Mouse (Mus musculus) retina, postnatal 1 day (tissue): ENCODE measurements around the gene Fbxl16.

Source experiments
- DNase-seq: peaks from one replicate; pipeline ENCODE4 v3.0.0-alpha.2; 2012

Fbxl16 gene

DNA sequence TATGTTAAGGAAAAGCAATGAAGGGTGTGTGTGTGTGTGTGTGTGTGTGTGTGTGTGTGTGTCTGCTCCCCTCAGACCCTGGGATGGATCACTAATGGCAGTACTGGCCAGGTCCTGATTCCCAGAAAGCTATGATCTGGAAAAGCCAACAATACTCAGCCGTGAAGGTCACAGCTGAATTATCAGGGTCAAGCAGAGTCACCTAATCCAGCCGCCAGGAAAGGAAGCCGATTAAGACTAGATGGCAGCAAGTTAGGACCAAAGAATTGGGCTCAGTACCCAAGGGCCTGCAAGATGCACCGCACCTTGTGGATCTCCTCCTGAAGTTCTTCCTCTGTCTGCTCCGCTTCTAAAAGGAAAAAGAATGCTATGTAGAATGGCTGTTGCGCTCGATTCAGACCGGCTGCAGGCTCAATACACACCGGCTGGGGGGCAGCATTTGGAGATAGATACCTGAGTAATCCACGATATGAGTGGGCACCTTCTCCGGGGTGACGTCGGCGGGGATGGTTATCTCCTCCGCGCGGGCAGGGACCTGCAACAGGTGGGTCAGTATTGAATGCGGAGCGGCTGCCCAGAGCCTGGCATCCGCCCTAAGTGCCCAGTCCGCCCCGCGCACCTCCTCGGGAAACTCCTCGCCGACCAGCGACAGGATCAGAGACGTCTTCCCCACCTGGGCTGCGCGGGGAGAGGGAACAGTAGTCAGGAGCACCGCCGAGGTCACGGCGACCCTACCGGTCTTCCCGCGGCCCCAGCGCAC is 34.9 kb downstream of the Fbxl16 start:
- DNase-seq = no peak

DNA sequence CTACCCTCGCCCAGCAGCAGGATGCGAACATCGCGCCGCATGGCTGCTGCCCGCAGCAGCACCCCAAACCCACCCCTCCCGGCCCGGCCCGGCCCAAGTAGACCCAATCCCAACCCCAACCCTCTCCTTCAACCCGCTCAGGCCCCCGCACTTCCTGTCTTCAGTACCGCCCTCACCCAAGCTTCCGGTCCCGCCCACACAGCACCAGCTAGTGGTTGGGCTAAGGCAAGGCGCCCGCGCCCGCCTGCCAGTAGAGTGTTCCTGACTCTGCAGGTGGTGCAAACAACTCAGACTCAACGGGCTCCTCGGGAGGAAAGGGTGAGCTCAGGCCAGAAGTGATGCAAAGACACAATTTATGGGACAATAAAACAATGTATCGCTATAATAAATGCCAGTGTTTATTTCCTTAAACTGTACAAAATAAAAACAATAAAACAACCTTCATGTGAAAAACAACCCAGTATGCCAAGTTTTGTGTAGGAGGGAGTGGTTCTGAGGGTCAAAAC is 35.6 kb downstream of the Fbxl16 start, which contains the start of gene Rhot2:
Gene Rhot2 (minus strand): TSS at position 456 of the 506 bp plus-strand sequence.
- DNase-seq = peak; percentile 97

DNA sequence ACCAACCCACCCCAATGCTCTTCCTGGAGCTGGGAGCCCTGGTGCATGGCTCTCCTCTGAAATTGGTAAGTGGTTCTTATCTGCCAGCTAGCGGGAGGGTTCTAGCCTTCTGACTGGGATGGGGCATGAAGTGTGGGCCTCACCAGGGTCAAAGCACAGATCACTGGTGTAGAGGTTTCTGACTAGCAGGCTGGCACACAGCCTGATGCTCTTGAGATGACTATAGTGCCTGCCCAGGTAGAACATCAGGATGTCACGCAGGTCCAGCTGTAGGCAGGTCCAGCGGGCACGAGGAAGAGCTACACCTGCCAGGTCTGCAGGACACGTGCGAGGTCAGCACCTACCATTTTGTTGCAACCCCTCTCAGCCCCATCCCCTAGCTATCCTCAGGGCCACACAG is 51.3 kb downstream of the Fbxl16 start:
- DNase-seq = no peak

DNA sequence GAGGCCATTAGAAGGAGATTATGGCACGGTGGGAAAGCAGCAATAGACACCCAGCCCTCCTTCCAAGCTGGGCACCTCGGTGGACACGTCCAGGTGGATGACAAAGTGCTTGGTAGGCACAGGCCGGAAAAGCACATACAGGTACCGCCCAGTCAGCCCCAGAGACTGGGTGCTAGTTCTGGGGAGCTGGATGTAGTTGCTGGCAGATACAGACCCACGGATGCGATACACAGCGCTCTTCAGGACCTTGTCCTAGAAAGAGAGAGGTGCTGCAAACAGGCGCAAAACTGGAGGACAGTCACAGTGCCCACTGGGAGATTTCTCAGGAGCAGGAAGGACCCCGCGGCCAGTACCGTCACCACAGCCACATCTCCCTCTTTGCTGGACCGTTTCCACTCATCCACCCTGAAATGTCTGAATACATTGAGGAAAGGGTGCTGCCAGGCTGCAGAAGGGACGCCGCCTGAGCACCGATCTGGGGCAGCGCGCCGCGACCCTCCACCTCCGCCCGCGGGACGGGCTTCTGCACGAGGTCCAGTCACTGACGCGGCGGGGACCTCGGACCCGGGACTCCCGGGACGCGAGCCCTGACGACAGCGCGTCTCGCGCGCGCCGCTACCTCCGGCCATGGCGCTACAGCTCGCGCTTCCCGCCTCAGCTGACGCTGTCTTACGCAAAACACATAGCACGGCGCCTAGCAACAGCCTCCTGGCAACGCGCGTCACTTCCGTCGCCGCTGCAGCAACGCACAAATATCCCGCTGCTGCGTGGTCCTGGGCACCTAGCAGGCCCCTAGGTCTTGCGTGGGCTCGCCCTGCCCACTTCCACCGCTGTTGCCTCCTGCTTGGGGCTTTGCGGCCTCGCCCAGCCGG is 52.2 kb downstream of the Fbxl16 start, which contains the start of gene Wdr90:
Gene Wdr90 (minus strand): TSS at position 670 of the 872 bp plus-strand sequence.
- DNase-seq = peak; percentile 97

DNA sequence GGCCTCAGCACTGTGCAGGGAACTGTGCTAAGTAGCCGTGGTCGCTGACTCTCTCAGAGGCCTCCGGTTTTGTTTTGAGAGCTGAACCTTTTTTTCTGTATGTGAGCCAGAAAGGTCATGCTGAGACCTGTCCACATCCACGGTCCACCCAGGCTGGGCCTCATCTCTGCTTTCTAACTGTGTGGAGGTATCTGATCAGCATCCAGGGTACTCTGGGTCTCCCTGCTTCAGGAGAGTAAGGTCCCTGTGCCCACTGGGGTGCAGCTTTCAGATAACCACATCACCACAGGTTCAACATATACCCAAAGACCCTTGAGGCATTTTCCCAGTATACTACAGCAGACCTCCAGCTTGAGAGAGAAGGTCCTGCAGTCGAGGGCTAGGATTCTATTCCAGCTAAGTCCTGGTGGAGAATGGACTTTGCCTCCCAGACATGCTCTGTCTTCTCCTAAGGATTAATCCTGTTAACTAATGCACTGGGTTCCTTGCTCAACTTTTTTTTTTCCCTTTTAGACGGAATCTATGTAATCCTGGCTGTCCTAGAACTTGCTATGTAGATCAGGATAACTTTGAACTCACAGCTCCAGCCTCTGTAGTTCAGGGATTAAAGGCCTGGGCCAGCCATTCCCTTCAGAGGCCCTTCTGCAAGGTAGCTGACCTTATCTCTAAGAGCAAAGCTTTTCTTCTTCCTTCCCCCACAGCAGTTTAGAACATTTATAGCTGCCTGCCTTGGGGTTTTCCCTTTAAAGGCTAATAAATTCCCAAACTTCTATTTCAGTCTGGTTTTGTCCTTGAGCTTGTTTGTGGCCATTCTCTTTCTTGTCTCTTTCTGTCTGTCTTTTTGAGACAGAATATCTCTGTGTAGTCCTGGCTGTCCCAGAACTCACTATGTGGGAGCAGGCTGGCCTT is 53.1 kb downstream of the Fbxl16 start:
- no peak for DNase-seq

DNA sequence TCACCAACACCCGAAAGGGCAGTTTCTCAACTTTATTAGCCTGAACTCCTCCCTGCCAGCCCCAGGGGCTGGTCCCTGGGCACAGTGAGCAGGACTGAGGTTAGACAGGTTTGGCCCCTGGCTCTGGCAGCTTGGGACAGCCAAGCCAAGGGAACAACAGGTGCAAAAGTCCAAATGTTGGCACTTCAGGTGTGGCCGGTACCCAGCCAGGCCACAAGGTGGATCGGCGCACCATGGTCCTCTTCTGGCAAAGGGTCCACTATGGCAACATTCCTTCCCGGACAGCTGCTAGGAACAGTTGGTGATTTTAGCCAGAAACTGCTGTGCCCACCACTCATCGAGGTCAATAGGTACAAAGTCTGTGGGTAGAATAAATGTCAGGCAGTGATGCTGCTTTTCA is 54.8 kb downstream of the Fbxl16 start:
- DNase-seq = no peak

DNA sequence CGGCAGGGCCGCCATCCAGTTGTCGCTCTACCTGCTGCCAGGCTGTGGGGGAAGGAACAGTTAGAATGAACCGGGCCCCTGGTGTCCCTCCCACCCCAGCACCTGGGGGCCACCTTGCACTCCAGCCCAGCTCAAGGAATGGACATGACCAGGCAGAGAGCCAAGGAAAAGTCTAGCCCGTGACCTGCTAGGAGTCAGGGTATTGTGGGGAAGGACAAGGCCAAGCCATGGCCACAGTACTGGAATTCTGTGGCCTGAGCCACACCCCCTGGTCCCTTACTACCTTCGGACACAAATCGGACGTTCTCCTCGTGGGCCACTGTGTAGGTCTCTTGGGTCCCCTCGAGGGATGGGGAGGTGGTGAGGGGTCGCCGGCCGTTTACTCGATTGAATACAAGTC is 55.4 kb downstream of the Fbxl16 start:
- no peak for DNase-seq

DNA sequence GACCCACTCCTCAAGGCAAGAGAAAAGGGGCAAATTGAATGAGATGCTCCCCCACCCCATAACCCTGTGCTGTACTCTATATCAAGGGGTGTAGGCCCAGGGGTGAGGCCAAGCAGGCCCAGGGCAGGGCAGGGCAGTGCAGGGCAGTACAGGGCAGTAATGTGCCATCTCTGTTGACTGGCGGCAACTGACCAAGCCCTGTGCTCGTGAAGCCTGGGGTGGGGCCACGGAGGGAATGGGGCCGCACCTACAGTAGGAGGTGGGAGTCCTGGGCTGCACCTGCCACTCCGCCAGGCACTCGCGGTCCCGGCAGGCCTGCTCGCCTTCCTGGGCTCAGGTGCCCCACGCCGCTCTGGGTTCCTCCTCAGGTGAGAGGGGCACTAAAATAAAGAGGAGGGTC is 56.4 kb downstream of the Fbxl16 start:
- no peak for DNase-seq

DNA sequence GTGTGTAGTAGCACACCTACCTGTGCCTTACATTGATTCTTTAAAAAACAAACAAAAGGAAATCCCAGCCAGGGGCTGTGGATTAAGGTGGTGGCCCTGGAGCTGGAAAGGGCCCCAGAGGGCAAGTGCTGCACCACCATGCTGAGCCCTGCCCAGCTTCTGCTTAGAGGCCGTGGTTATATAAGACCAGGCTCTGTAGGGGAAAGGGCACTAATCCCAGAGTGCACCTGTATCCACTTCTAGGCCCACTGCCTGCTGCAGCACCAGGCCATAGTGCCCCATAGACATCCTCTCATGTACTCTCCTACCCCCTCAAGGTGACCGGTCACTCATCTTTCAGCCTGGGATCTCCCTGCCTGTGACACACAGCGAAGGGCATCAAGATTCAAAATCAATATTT is 57.3 kb downstream of the Fbxl16 start:
- DNase-seq = no peak

DNA sequence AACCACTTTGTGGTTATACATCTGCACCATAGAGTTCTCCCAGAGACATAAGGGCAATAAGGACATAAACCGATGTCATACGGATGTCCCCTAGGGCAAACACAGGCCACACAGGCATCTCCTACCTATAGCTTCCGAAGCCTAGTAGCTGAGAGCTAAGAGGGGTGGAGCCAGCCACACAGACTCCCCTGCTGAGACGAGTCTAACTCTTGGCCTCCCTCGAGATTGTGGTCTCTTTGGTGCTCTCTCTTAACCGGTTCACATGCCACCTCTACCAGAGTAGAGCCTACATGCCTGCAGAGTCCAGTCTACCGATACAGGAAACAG is 58.6 kb downstream of the Fbxl16 start:
- DNase-seq = no peak

DNA sequence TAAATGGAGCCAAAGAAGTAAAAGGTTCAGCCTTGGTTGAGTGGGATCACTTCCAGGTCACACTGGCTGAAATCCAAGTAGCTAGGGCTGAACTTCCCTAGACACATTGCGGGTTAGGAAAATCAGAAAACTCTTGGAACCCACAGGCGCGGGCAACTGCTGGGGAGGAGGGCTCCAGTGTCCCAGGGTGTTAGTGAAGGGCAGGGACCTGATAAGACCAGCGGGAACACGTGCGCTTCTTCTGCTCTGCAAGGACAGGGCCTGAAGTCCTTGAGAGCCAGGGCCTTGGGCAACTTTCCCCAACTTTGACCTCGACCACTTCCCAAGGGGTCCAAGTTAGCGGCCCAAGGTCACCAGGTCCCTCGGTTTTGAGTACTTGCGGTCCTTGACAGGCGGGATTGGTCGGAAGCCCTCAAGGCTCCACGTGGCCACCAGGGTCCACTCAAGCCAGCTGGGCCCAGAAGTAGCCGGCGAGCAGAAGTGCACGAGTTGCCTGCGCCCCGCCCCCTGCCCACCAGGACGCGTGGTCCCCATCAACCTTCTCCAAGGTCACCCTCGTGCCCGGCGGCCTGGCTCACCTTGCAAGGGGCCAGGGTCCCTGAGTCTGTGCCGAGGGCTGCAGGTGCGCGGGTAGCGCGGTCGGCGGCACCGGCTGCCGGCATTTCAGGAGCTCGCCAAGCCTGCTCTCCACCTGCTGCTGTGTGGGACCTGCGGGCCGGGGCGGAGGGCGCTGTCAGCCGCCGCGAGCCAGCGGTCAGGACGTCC is 59.1 kb downstream of the Fbxl16 start:
- peak; percentile 57 for DNase-seq

DNA sequence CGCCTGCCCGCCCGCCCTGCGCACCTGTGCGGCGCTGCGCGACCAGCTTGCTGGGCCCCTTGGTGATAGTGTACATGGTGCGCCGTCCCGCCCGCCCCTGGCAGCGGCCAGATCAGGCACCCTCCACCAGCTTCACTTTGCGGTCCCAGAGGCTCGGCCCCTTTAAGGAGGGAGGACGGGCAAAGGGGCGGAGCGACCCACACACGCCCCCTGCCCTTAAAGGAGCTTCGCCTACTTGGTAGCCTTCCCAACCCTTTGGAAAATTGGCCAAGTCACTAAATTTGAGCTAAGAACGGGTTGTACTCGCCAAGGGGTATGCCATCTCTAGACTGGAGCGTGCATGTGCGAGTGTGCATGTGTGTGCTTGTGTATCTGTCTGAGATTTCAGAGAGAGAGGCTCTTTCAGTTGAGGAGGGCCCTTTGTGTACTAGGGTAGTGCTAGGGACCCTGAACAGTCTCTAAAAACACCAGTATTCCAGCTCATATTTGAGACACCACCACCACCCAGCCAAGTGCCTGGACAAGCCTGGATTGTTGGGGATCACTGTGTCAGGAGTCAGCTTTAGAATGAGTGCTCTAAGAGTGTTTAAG is 59.8 kb downstream of the Fbxl16 start, which contains the start of gene Mcrip2:
Gene Mcrip2 (minus strand): TSS at position 164 of the 591 bp plus-strand sequence.
- peak; percentile 87 for DNase-seq

DNA sequence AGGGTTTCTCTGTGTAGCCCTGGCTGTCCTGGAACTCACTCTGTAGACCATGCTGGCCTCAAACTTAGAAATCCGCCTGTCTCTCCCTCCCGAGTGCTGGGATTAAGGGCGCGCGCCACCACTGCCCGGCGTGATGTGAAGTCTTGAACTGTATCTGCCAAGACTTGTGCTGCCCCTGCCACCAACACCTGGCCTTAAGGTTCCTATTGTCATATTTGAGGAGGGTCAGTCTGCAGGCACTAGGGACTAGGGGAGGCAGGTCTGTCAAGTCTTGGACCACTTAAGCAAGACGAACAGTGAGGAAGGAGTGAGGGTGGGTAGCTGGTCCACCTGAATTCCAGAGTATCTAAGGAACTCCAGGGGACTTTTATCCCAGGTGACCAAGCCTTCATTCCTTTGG is 60.6 kb downstream of the Fbxl16 start:
- no peak for DNase-seq

DNA sequence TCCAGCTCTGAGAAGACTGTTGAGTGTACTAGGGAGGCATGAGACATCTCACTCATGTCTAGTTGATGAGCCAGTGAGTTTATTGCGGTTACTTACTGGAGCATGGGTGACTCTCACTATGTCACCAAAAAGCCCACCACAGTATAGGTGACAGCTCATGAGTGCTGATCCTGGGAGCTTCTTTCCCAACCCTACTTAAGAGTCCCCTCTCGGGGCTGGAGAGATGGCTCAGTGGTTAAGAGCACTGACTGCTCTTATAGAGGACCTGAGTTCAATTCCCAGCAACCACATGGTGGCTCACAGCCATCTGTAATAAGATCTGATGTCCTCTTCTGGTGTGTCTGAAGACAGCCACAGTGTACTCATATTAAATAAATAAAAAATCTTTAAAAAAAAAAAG is 61.1 kb downstream of the Fbxl16 start:
- no peak for DNase-seq
